Mouse (Mus musculus) T-helper 2 cell (primary cell): Measurements from ENCODE around the gene Ptchd4.

ENCODE experiments used
- in situ Hi-C: fragments of 300-600 bp; cut with MboI, MseI; formaldehyde crosslinking; loops from one replicate; pipeline ENCODE4 v1.15.1; 2025; ENCODE audit warnings: high pct_unique_total_duplicates

Ptchd4 gene

GRCm38 (mm10) chr17:42427961-42428360 lies 112.2 kb downstream of the Ptchd4 start:
- in situ Hi-C loops: no loop called here

- in situ Hi-C loops: no loop called here
These were observed 114.6 kb downstream of the Ptchd4 start for GRCm38 (mm10) chr17:42430380-42430779.

DNA sequence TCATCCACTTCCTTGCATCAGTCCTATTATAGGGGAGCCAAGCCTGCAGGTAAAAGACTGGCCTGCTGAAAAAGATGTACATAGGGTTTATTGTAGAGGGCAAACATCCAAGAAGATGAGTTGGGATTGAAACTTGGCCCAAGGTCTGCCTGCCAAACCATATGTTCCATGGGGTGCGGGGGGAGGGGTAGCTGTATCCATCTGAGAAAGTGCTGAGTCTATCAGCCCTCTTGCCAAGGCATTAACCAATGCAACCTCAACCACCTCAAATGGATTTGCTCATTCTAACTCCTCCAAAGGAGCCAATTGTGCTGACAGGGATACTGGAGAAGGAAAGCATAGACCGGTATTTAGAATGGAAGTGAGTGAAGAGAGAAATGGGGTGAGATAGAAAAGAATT lies 136.5 kb downstream of the Ptchd4 start:
- in situ Hi-C loops: no loop called here

DNA sequence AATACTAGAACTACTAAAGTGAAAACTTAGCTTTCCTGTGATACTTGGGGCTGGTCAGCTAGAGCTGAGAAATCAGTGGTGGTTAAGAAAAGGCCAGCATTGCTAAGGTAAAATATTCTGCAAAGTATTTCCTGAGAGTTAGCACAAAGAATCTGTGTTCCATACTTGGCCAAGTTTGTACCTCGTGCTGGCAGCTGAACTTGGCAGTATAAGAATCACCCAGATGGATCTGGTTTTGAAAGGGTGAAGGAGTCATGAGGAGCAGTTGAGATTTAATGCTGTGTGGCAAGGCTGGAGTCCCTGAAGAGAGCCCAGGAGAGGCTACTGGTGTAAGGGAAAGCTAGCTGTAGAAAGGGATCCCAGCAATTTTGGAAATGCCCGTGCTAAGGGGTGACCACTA lies 140.7 kb downstream of the Ptchd4 start:
- in situ Hi-C loops: no loop called here

DNA sequence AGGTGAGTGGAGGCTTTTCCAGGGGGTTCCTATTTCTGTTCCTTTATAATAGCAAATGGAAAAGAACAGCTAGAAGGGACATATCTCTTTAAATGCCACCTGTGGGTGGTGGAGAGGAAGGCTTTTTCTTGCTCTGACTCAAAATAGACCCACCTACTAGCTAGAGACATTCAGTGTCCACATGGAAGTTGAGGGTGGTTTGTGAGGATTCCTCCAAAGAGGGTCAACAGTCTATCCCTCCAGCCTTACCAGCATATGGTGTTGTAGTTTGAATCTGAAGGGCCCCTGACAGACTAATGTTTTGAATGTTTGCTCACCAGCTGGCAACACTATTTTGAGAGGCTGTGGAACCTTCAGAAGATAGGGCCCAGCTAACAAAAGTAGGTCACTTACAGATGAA lies 147.0 kb downstream of the Ptchd4 start:
- in situ Hi-C loops: no loop called here

DNA sequence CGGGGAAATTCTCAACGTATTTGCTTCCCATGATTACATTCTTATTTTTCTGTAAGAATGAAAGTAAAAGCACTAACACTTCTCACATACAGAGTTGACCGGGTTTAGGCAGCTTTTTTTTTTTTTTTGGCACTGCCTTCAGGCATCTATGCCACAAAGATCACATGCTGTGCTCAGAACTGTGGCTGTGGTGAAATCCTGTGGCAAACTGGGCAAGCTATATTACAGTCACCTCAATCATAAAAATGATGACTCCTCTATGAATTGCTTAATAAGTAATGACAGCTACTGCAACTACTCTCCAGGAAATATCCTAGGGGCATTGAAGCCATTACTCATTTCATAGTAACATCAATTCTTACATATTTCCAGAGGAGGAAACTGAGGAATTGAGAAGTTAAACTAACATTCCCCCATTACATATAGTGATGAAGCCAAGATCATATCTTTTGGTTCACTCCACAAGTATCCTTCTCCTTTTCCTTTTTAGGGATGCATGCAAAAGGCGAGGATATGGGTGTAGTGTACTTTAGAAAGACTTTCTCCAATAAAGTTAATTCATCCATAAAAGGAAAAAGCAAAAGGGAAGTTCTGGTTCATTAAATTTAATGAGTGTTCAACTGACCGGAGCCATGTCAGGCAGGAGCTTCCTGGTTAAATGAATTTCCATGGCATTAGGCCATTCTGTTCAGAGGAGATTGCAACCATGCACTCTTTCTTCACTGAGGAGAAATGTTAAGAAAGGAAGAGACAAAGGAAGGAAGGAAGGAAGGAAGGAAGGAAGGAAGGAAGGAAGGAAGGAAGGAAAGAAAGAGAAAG lies 164.6 kb downstream of the Ptchd4 start:
- in situ Hi-C loops: no loop called here

- in situ Hi-C loops: no loop called here
These were observed 193.9 kb downstream of the Ptchd4 start for GRCm38 (mm10) chr17:42509356-42510262.

GRCm38 (mm10) chr17:42530147-42530546 lies 214.4 kb downstream of the Ptchd4 start:
- in situ Hi-C loops: no loop called here

GRCm38 (mm10) chr17:42549578-42549977 lies 233.8 kb downstream of the Ptchd4 start:
- in situ Hi-C loops: no loop called here
